Mouse (Mus musculus) splenic B cell, adult 2 months (primary cell): ENCODE data around the gene Vti1a.

Experiments
- DNase-seq: peaks from one replicate; pipeline ENCODE4 v3.0.0-alpha.2; 2011; ENCODE audit warnings: low read depth, low spot score
- H3K27me3 ChIP-seq: 2 replicates; pipeline ENCODE4 v1.6.1; 2012; ENCODE audit warnings: mild to moderate bottlenecking, low read length, moderate library complexity, mixed read lengths; ENCODE audit not compliant: control insufficient read depth, poor library complexity, insufficient read depth, severe bottlenecking
- H3K36me3 ChIP-seq: 2 replicates; pipeline ENCODE4 v1.6.1; 2012; ENCODE audit warnings: mild to moderate bottlenecking, low read length, moderate library complexity, mixed read lengths; ENCODE audit not compliant: control insufficient read depth, poor library complexity, insufficient read depth, severe bottlenecking

Vti1a gene

DNA sequence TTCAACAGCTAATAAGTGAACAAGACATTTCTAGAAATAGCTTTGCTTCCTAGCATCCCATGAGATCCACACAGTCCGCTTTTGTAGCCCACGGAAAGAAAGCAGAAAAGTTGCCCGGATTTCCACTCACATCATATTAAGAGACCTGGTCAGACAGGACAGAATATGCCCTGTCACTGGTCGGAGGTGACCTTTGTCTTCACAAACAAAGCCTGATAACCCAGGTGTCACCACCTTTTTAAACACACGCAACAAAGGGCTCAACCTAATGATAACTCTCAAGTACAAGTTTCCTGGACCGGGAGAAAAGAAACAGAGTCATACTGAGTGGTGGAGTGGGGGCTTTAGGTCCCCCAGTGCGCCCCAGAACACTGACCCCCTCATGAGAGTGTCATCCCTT is 236.2 kb downstream of the Vti1a start:
- no peak for DNase-seq
- Histone ChIP-seq H3K36me3 (no peaks in the 10 kb centered on the region), H3K27me3 (no peaks in the 10 kb centered on the region)

DNA sequence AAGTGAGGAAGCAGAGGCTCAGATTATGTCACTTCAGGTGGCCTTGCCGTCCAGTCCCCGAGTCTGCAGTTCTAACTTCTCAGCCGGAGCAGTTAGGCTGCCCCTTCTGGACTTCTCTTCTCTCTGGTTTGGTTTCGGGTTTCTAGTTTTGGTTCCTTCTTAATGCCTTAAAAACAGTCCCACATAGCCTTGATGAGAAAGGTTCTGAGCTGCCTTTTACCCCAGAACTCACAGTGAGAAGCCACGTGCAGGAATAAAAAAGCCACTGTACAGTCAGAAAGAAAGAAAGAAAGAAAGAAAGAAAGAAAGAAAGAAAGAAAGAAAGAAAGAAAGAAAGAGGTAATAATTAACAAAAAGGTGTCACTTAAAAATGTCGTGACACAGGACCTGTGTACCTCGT is 236.8 kb downstream of the Vti1a start:
- no peaks in the 10 kb centered on the region for H3K36me3 ChIP-seq
- no peaks in the 10 kb centered on the region for H3K27me3 ChIP-seq
- DNase-seq, result peak; percentile 36

DNA sequence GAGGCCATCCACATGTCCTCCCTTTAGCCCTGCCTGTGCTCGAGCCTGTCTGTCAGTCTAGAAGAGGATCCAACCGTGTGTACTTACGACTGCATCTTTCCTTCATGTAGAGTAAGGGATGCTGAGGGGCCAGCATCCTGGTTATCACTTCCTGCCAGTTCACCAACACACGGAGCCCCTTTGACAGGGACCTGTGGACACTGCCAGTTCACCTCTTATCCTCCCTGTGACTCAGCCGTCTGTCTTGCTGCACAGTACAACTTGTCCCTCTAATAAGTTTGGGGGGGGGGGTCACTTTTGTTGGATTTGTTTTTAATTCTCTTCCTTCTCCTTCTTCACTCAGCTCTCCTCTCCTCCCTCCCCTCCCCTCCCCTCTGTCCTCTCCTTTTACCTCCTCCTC is 238.2 kb downstream of the Vti1a start:
- Histone ChIP-seq H3K36me3 (no peaks in the 10 kb centered on the region), H3K27me3 (no peaks in the 10 kb centered on the region)
- no peak for DNase-seq

DNA sequence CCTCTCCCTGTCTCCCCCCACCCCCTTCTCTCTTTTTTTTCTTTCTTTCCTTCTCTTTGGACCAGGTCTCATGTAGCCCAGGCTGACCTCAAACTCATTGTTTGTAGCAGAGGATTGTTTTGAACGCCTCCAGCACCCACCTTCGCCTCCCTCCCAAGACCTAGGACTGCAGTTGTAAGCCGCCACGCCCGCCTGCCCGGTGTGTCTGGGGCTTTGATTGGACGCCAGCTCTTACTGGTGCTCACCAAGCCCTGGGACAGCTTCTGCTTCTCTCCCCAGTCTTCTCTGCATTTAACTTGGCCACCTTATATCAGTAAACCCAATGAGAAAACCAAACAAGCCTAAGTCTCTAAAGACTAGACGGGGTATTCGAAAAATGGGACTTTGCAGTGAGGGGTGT is 238.6 kb downstream of the Vti1a start:
- Histone ChIP-seq H3K36me3 (no peaks in the 10 kb centered on the region), H3K27me3 (no peaks in the 10 kb centered on the region)
- DNase-seq, result no peak

DNA sequence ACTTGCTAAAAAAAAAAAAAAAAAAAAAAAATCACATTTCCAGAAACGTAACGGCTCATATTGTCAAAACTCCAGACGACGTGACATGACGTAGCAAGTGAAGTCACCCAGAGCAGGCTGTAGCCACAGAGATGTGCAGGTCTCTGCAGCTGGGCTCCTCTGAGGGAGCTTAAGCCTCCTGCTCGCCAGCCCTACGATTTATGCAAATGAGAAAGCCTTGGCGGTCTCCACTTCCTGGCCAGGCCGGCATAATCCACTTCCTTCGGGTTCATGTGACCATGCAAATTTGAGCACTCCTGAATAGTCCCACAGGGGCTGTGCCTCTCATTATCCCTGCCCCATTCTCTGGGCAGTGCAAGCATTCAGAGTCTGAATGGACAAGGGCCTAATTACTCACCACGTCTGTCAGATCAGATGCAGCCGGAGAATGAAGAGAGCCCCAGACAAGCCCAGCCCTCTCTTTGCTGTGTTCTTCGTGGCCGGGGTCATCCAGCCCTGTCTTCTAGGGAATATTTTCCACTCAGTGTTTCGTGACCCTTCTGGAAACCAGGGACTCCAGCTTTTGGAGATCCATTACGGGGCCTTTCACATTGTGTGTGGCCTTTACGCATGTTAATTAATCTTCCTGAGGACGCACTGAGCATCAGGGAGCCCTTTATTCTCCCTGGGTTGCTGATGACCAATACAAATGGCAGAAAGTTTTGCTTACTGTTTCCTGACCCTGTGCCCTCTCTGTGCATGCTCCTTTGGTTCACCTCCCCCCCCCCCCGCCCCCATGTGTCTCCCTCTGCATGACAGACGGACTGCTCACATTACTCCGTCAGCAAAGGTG is 240.3 kb downstream of the Vti1a start:
- peak; percentile 87 for DNase-seq
- Histone ChIP-seq H3K27me3 (no peaks in the 10 kb centered on the region), H3K36me3 (no peaks in the 10 kb centered on the region)

DNA sequence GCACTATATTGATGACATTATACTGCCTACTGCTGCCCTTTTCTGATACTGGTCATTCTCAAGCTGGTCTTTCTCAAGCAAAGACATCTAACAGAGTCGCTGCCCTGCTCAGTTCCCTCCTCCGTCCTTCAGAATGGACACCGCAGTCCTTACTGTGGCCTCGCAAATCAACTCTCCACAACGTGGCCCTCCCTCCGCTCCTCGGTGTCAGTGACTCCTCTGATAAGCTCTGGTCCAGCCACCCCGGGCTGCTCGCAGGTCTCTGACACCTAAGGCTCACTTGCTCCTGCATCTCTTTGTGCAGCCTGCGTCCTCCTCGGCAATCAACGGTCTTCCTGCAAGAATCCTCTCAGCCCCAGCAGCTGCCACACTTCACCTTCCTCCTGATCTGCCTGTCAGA is 243.2 kb downstream of the Vti1a start:
- Histone ChIP-seq H3K36me3 (no peaks in the 10 kb centered on the region), H3K27me3 (no peaks in the 10 kb centered on the region)
- no peak for DNase-seq

DNA sequence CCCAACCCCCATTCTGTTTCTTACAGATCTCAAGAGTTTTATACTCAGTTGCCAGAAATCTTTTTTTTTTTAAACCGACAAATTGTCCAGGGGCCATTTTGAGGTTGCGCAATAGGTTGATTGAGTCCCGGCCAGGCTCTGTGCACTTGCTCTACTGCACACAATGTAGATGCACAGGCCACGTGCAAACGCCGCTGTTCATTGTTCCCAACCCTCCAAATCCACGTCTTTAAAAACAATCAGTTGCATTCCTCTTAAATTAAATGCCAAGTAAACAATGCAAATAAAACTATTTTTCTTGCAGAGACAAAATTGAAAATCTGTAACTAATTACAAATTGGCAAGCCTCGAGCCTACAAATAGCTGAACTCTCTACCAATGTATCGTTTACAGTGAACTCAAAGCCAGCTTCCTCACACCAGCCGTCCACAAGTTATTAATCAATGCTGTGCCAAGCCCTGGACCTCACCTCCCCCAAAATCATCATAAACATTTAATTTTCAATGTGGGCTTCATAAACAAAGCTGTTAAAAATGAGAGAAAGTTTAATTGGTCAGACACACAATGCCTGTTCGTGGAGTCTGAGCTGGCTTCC is 244.1 kb downstream of the Vti1a start:
- Histone ChIP-seq H3K27me3 (no peaks in the 10 kb centered on the region), H3K36me3 (no peaks in the 10 kb centered on the region)
- DNase-seq, result no peak

DNA sequence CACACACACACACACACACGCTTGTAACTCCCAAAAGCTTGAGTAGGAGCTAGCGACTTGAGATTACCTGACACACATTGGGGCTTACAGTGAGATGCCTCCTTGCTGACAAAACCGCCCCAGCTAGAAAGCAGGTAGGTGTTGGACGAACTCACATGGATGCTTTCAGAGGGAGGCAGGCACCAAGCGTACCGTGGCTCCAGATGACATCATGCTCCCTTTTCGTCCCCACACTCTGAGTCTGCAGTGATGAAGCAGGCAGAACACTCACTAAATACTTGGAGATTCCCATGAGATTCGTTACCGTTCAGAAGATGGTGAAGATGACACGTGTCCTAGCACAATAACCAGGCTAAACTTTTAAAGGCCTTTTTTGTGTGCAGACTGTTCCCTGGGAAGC is 245.4 kb downstream of the Vti1a start:
- Histone ChIP-seq H3K36me3 (no peaks in the 10 kb centered on the region), H3K27me3 (no peaks in the 10 kb centered on the region)
- DNase-seq, result no peak

DNA sequence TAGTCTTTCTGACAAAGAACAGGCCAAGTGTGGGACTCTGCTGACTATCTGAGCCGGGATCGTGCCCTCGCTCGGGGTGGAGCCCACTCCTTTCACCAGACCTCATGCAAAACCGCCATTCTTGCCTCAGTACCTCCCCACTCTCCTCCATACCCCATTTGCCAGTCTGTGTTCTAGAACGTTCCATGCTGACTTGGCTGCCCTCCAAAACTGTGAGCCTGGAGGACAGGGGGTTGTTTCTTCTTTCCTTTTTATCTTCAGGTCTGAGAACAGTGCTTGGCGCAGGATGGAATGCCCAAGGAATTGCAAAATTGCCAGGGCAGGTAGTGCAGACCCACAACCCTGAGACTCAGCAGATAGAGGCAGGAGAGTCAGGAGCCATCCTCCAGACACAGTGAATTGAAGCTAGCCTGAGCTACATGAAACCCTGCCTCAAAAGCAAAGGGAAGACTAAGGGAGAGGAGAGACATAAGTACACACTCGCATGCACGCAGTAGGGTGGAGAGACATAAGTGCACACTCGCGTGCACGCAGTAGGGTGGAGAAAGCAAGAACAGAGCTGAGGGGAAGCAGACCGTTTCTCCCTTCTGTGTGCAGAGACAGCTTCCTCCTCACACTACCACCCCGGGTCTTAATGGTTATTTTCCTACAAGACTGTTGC is 246.5 kb downstream of the Vti1a start:
- no peak for DNase-seq
- H3K36me3 ChIP-seq, result no peaks in the 10 kb centered on the region

DNA sequence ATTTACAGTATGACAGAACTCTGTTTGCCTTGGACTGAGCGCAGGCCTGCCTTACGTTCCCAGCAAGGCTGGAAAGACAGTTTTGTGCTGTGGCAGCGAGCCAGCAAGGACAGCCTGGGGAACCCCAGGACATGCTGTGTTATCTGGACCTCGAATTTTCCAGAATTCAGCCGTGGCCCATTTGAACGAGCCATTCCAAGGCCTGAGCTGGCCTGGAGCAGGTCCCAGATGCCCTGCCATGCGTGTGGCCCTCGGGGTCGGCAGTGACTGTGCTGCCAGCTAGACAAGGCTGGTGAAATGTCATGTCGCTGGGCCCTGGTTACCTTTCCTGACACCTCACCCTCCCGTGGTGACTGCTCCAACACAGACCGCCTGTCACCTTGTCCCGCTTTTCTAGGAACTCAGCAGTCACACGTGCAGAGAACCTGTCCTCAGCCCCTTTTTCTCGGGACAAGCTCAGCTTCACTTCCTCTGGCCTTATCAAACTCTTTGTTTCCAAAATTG is 247.1 kb downstream of the Vti1a start:
- Histone ChIP-seq H3K36me3 (no peaks in the 10 kb centered on the region), H3K27me3 (no peaks in the 10 kb centered on the region)
- DNase-seq, result no peak

More for the DNA sequence above, 246.5 kb downstream of the Vti1a start:
- no peaks in the 10 kb centered on the region for H3K27me3 ChIP-seq

DNA sequence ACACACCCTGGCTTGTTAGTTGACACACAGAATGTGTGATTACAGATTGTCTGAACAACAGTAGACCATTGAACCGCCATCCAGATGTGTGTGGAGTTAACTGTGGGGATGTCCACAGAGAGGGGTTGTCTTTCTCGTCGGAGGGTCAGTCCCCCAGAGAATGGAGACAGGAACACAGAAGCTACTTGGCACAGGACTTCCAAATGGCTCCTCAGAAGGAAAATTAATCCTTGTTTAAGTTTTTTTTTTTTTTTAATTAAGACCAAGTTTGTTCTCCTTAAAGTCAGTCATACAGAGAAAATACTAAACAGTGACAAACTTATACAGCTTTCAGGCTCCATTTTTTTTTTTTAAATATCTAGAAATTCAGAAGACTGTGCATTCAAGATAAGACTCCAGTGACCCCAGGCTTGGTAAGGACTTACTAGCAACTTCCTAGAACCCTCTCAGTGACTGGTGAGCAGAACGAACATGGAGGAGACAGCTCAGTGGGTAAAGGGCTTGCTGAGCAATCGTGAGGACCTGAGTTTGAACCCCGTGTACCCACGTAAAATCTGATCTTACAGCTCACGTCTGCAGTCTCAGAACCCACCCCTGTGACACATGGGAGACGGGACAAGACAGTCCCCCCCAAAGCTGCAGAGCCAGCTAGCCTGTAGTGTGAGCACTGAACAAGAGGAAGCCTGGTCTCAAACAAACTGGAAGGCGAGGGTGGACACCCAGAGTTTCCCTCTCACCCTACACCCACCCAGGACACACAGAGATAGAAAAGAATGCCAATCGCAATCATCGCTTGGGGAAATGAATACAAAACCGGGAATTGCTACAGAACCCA is 248.2 kb downstream of the Vti1a start:
- no peak for DNase-seq

DNA sequence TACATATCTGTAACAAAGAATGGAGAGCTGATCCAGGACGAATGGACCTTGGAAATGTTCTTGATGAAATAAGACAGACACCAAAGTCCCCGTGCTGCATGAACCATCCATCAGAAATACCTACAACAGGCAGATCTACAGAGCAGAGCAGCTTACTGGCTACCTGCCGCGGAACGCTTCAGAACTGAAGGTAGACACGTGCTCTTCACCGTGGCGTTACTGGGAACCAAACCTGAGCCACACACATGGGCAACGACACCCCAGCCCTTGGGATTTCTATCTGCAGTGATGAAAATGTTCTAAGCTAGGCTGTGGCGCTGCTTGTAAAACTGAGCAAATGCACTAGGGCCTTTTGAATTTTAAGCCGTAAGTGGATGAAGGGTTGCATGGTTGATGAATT is 249.0 kb downstream of the Vti1a start:
- no peaks in the 10 kb centered on the region for H3K36me3 ChIP-seq
- no peak for DNase-seq
- H3K27me3 ChIP-seq, result no peaks in the 10 kb centered on the region

More for the DNA sequence above, 248.2 kb downstream of the Vti1a start:
- H3K36me3 ChIP-seq, result no peaks in the 10 kb centered on the region
- no peaks in the 10 kb centered on the region for H3K27me3 ChIP-seq

DNA sequence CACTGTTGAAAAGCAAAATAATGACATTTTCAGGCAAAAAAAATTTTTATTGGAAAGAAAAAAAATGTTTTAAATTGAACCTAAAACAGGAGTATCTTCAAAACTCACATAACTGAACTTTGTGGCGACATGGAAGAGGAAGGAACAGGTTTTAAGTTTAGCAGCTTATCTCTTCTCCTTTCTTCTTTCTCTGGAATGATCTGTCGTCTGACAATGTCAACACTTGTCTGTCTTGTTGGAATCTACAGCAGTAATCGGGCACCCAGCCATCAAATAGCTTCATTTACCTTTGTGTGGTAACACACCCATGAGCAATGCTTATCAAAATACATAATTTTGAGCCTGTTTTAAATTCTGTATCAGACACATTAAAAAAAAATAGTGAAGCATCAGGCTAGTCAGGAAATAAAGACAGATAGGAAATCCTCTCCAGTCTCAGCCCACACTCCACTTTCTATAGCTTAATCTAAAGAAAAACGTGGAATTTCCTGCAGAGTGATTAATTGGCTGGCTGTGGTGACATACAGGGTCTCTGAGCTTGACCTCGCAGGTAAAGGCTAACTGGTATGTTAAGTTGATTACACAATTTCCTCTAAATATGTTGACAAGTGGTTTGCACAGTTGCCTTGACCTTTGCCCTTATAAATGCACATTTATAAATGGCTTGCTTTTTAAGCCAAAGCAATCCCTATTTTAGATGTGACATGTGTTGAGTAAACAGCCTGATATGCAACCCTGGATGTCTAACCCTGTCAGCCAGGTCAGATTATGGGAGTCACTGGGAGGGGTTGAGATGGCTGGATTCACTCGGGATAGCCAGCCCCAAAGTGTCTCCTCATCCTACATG is 249.7 kb downstream of the Vti1a start:
- H3K27me3 ChIP-seq, result no peaks in the 10 kb centered on the region
- no peaks in the 10 kb centered on the region for H3K36me3 ChIP-seq
- DNase-seq, result no peak

DNA sequence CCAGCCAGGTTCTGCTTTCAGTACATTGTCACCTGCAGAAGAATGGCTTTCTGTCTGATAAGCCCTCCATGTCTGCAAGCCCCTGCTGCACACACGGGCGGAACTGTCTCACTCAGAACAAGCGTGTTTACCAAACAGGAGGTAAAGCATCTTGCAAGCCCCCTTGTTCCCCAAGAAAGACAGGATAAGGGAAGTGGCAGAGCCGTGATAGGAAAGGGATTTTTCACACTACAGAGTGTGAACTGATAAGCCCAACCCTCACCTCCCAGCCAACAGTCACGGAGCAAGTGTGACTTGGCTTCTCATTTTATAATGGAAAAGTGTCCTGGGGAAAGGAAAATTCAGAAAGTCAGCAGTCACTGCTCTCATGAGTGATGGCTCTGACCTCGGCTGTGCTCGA is 253.0 kb downstream of the Vti1a start:
- no peaks in the 10 kb centered on the region for H3K36me3 ChIP-seq
- H3K27me3 ChIP-seq, result no peaks in the 10 kb centered on the region
- no peak for DNase-seq
